Mouse (Mus musculus) heart, embryonic 12.5 days (tissue): ENCODE results near the gene 1700093K21Rik. TPM values are rescaled to one million over a fixed set of nuclear protein-coding genes. Genes with fewer than 3 reads are reported as not detected.

Experiments
- ATAC-seq: fragments of 200-750 bp; cut with Nextera tagmentation; 2 replicates; pipeline ENCODE4 v1.8.0; 2017; ENCODE audit warnings: moderate TSS enrichment, moderate library complexity; ENCODE audit not compliant: insufficient number of reproducible peaks, low FRiP score
- H3K27ac ChIP-seq: fragments of 300-500 bp; sonication (generic); 2 replicates; pipeline ENCODE4 v1.5.1; 2016; ENCODE audit warnings: mild to moderate bottlenecking, moderate library complexity; ENCODE audit not compliant: poor library complexity, severe bottlenecking
- H3K27me3 ChIP-seq: fragments of 300-500 bp; sonication (generic); replicated peaks from 2 replicates; pipeline ENCODE4 v1.6.1; 2016; ENCODE audit warnings: mild to moderate bottlenecking, moderate library complexity
- H3K36me3 ChIP-seq: fragments of 300-500 bp; sonication (generic); 2 replicates; pipeline ENCODE4 v1.6.1; 2016; ENCODE audit warnings: mild to moderate bottlenecking, moderate library complexity
- H3K4me1 ChIP-seq: fragments of 300-500 bp; sonication (generic); replicated peaks from 2 replicates; pipeline ENCODE4 v1.6.1; 2016; ENCODE audit warnings: mild to moderate bottlenecking
- H3K4me2 ChIP-seq: fragments of 300-500 bp; sonication (generic); 2 replicates; pipeline ENCODE4 v1.6.1; 2016; ENCODE audit warnings: mild to moderate bottlenecking, moderate library complexity
- H3K4me3 ChIP-seq: fragments of 300-500 bp; sonication (generic); 2 replicates; pipeline ENCODE4 v1.5.1; 2016; ENCODE audit warnings: mild to moderate bottlenecking
- H3K9ac ChIP-seq: fragments of 300-500 bp; sonication (generic); 2 replicates; pipeline ENCODE4 v1.6.1; 2016; ENCODE audit warnings: mild to moderate bottlenecking, moderate library complexity
- H3K9me3 ChIP-seq: fragments of 300-500 bp; sonication (generic); replicated peaks from 2 replicates; pipeline ENCODE4 v1.6.1; 2016; ENCODE audit warnings: mild to moderate bottlenecking, moderate library complexity
- WGBS: fragments of 180-500 bp; shearing (Covaris S2); methylation state at CpG from one replicate; pipeline ENCODE4 v1.1.7; 2016; 5-methylcytosine and 5-hydroxymethylcytosine counted together
- microRNA-seq: library from miRNA; unstranded; fragments of <30 nt; microRNA quantifications from one replicate; pipeline ENCODE4, GENCODE M21; 2017
- polyA plus RNA-seq: library from polyadenylated mRNA; unstranded; fragments of >200 nt; fragmentation: Nextera tagmentation; extraction: Ambion mirVana; gene quantifications from 2 replicates; pipeline ENCODE4 v1.2.1, GENCODE M21; 2016

Gene 1700093K21Rik
- polyA plus RNA-seq, 1 experiment from 2014 or later: not detected

- Histone ChIP-seq H3K9me3 (no peaks in the 10 kb centered on the region), H3K4me1 (peaks cover 18% of the 10 kb centered on the region), H3K4me3 (peak overlapping the region; percentile 75), H3K4me2 (peak overlapping the region; percentile 85), H3K36me3 (peaks cover 33% of the 10 kb centered on the region), H3K9ac (peak overlapping the region; percentile 96), H3K27ac (peak overlapping the region; percentile 98), H3K27me3 (no peaks in the 10 kb centered on the region)
- WGBS: under 1% methylated on average over 20 of the region's 22 CpGs
- ATAC-seq: peak; percentile 80
Observed at GRCm38 (mm10) chr11:23497335-23497717, 23.6 kb downstream of the 1700093K21Rik start.

GRCm38 (mm10) chr11:23496661-23497060 lies 24.3 kb downstream of the 1700093K21Rik start:
- no peak for ATAC-seq
- Histone ChIP-seq H3K4me3 (peak overlapping the region; percentile 75), H3K36me3 (peaks cover 38% of the 10 kb centered on the region), H3K4me2 (peak overlapping the region; percentile 85), H3K27ac (no peak overlapping the region), H3K4me1 (peaks cover 18% of the 10 kb centered on the region), H3K9ac (peak overlapping the region; percentile 96), H3K27me3 (no peaks in the 10 kb centered on the region), H3K9me3 (no peaks in the 10 kb centered on the region)
- 68% methylated on average over 6 of the region's 6 CpGs for WGBS

- peaks cover 18% of the 10 kb centered on the region for H3K4me1 ChIP-seq
Observed at GRCm38 (mm10) chr11:23495231-23495630, 25.7 kb downstream of the 1700093K21Rik start.

GRCm38 (mm10) chr11:23492048-23492790 lies 28.7 kb downstream of the 1700093K21Rik start:
- Histone ChIP-seq H3K27me3 (no peaks in the 10 kb centered on the region), H3K36me3 (peaks cover 79% of the 10 kb centered on the region), H3K4me1 (peaks cover 18% of the 10 kb centered on the region), H3K4me2 (no peak overlapping the region), H3K4me3 (no peak overlapping the region), H3K9me3 (no peaks in the 10 kb centered on the region), H3K9ac (no peak overlapping the region), H3K27ac (no peak overlapping the region)
- WGBS: 86% methylated on average over 4 of the region's 4 CpGs
- ATAC-seq: no peak

More at GRCm38 (mm10) chr11:23495231-23495630, 25.7 kb downstream of the 1700093K21Rik start:
- peaks cover 52% of the 10 kb centered on the region for H3K36me3 ChIP-seq
- no peak overlapping the region for H3K4me3 ChIP-seq
- no peak overlapping the region for H3K27ac ChIP-seq
- no peak overlapping the region for H3K4me2 ChIP-seq
- H3K9ac ChIP-seq: no peak overlapping the region
- no peaks in the 10 kb centered on the region for H3K9me3 ChIP-seq
- no peak for ATAC-seq
- WGBS: 91% methylated on average over 6 of the region's 6 CpGs
- H3K27me3 ChIP-seq: no peaks in the 10 kb centered on the region

GRCm38 (mm10) chr11:23489955-23490354 lies 31.0 kb downstream of the 1700093K21Rik start:
- H3K27ac ChIP-seq: no peak overlapping the region
- H3K4me2 ChIP-seq: no peak overlapping the region
- H3K27me3 ChIP-seq: no peaks in the 10 kb centered on the region
- WGBS: 67% methylated on average over 1 of the region's 1 CpGs
- H3K9me3 ChIP-seq: no peaks in the 10 kb centered on the region
- H3K36me3 ChIP-seq: peaks cover 85% of the 10 kb centered on the region
- no peak overlapping the region for H3K9ac ChIP-seq
- no peak for ATAC-seq
- H3K4me3 ChIP-seq: no peak overlapping the region
- H3K4me1 ChIP-seq: peaks cover 6% of the 10 kb centered on the region; the same call in 1 of the 2 replicates

Small RNA genes lying within 50 kb of the gene (microRNA-seq; reads per million reads assigned to microRNA genes)
- gene Gm47279: not detected

Other genes starting within 250 kb of the 1700093K21Rik start
- gene Usp34, start 214.3 kb downstream of the 1700093K21Rik start, polyA plus RNA-seq: 19.2 and 24.3 TPM in 2 replicates
- 72.4 and 75.0 TPM in 2 replicates for gene Ahsa2, start 23.1 kb downstream of the 1700093K21Rik start, polyA plus RNA-seq
- gene 0610010F05Rik, start 112.5 kb upstream of the 1700093K21Rik start, polyA plus RNA-seq: 18.8 and 19.0 TPM in 2 replicates
- gene Pus10, start 144.5 kb upstream of the 1700093K21Rik start, polyA plus RNA-seq: 18.0 and 18.5 TPM in 2 replicates
- 29.6 and 32.3 TPM in 2 replicates for gene Pex13, start 144.8 kb upstream of the 1700093K21Rik start, polyA plus RNA-seq
- 2.2 and 3.1 TPM in 2 replicates for gene Rel, start 249.8 kb upstream of the 1700093K21Rik start, polyA plus RNA-seq